Mouse (Mus musculus): Measurements from ENCODE around the gene Ptpro.

- TF ChIP-seq ZC3H11A (IDR thresholded peaks at IDR 0.05; ENCODE audit: borderline replicate concordance, low read depth, low read length) (no peak), HCFC1 (IDR thresholded peaks at IDR 0.05; ENCODE audit: borderline replicate concordance, insufficient read depth, low read length) (no peak)
Observed at GRCm38 (mm10) chr6:137210991-137211390, 41.1 kb upstream of the Ptpro start.

All from ES-E14 (cell line).